Mouse (Mus musculus) G1E (cell line): ENCODE results near the gene Grk3.

Source experiments
- CTCF ChIP-seq: IDR thresholded peaks from 2 replicates; pipeline ENCODE4 v1.5.1; 2012; ENCODE audit warnings: low read depth, low read length, inconsistent platforms, mixed read lengths
- GATA1 ChIP-seq: IDR thresholded peaks from 2 replicates; pipeline ENCODE4 v1.6.1; 2012; ENCODE audit warnings: borderline replicate concordance, low read length, inconsistent platforms, mixed read lengths
- TAL1 ChIP-seq: conservative IDR thresholded peaks from 2 replicates; pipeline ENCODE4 v1.6.1; 2012; ENCODE audit warnings: low read depth, low read length, inconsistent platforms, mixed read lengths

GRCm38 (mm10) chr5:113038601-113039000 lies 23.0 kb upstream of the Grk3 start:
- no peak for TF ChIP-seq CTCF
- no peak for TF ChIP-seq GATA1
- no peak for TF ChIP-seq TAL1
